Mouse (Mus musculus): ENCODE data around the gene Chrnb2.
"Not testable (repeated sequence)": the region's sequence is repeated elsewhere in the genome, so short reads cannot be mapped to it uniquely, and the experiment has no call there.

Gene Chrnb2

DNA sequence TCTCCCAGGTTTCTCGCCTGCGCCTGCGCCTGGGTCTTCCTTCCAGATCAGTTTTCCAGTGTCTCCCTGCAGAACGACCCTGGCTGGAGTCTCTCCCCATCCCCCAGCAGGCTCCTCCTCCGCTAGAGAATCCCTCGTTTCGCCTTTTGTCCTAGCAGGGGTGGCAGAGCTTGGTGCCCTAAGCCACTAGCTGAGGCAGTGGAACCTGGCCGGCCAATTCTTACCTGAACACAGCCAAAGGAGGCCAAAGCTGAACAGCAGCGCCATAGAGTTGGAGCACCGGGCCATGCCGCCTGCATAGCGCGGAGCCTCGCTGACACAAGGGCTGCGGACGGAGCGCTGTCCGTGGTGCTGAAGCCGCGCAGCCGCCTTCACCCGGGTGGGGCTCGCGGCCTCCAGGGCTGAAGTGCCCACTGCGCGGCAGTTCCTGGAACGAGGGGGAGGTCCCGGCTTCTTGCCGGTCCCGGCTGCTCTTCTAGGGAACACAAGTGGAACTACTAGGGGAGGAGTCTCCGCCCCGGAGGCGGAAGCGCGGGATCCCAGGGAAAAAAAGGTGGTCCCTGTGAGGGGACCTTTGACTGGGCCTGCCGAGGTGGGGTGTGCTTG lies at the start of gene Chrnb2:
Chrnb2 (minus strand) TSS at position 514 of the 606 bp plus-strand sequence.
- DNase-seq (ENCODE audit: extremely low read depth, low read depth, low spot score): no peak

DNA sequence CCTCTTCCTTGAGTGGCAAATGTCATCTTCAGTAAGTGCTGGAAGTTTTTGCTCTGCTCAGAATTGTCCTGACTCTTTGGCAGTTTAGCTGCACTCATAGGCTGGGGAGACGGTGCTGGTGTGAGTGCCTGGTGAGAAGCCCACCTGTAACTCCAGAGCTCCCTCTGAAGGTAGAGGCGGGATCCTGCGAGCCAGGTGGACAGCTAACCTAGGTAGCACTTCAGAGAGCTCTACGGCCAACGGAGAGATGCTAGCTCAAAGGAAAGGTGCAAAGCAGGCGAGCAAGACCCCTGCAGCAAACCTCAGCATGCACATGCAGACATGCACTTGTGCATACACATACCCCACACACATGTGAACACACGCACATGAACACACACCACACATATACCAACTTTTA lies 49.6 kb upstream of the Chrnb2 start:
- no peak for DNase-seq (ENCODE audit: extremely low read depth, low read depth, low spot score)

DNA sequence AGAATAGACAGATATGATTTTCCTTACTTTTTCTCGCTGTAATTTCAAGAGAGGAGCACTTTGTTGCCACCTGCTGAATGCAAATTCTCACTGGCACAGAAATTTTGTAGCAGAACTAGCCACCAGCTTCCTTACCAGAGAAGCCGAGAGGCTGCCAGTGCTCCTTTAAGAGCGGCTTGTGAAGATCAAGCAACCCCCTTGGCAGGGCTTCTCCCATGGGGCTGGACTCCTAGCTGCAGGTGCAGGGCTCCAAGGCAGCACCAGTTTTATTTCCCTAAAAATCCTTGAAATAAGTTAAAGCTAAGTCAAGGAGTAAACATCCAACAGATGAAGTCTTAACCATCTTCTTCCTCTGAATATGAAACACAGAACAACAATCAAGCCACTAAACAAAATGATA lies 47.7 kb upstream of the Chrnb2 start:
- DNase-seq (ENCODE audit: extremely low read depth, low read depth, low spot score): no peak

DNA sequence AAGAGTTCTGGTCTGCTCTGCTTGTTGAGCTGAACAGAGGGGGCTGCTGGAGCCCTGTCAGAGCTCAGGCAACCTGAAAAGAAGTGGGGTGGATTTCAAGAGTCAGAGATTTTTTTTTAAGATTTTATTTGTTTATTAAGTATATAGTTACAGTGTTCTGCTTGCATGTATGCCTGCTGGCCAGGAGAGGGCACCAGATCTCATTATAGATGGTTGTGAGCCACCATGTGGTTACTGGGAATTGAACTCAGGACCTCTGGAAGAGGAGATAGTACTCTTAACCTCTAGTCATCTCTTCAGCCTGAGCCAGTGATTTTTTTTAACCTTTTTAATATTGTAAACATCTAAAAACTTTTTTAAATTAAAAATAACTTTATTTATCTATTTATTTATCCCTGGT lies 46.4 kb upstream of the Chrnb2 start:
- DNase-seq (ENCODE audit: extremely low read depth, low read depth, low spot score): no peak

DNA sequence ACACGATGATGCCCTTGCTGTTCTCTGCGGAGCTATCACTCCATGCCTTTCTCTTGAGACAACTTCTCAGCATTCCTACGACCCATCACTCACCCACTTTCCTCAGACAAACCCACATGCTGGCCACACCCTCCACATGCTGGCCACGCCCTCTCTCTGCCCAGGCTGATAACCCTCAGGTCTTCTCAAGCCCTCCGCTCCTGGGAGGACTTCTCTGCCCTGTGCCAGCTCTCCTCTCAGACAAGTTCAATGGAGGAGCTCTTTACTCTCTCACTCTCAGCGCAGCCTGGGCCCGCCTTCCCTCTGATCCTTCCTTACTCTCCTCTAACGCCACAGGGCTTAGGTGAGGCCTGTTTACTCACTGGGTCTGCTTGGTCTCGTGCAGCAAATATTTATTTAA lies 44.2 kb upstream of the Chrnb2 start:
- DNase-seq (ENCODE audit: extremely low read depth, low read depth, low spot score): no peak

DNA sequence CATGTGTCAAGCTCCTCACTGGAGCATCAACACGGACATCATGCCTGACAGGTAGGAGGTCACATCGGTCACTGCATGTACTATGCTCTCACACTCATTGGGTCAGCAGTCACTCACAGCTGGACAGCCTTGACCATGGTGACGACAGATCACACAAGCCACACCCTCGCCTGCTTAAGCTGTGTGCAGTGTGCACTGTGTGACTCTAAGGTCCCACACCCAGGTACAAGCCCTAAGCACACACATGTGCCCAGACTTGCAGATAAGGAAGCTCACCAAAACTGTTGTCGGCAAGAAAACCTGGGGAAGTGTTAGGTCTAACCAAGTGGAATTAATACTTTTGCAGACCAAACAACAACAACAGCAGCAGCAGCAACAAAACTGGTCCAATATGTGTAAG lies 43.4 kb upstream of the Chrnb2 start:
- DNase-seq (ENCODE audit: extremely low read depth, low read depth, low spot score): no peak

DNA sequence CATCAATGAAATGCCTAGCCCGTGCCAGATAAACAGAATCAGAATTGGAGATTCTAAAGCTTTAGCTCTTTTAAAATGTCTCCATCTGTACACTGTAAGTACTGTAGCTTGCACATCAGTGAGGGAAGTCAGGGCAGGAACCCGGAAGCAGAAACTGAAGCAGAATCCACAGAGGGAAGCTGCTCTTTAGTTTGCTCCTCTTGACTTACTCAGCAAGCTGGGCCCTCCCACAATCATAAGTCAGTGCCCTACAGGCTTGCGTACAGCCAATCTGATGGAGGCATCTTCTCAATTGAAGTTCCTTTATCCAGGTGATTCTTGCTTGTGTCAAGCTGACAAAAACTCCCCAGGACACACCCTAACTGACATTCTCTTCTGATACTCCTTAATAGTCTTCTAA lies 42.7 kb upstream of the Chrnb2 start:
- DNase-seq (ENCODE audit: extremely low read depth, low read depth, low spot score): no peak

DNA sequence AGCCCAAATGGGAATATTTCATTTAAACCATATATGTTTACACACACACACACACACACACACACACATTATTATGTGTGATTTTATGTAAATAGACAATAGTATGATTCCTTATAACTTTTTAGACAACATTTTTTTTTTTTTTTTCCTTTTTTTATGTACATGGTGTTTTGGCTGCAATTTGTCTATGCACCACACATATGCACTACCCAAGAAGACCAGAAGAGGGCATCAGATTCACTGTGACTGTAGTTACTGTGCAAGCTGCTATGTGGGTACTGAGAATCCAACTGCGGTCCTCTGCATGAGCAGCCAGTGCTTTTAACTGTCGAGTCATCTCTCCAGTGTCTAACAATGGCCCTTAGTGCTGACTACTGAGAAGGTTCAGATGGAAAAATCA lies 42.3 kb upstream of the Chrnb2 start:
- no peak for DNase-seq (ENCODE audit: extremely low read depth, low read depth, low spot score)

DNA sequence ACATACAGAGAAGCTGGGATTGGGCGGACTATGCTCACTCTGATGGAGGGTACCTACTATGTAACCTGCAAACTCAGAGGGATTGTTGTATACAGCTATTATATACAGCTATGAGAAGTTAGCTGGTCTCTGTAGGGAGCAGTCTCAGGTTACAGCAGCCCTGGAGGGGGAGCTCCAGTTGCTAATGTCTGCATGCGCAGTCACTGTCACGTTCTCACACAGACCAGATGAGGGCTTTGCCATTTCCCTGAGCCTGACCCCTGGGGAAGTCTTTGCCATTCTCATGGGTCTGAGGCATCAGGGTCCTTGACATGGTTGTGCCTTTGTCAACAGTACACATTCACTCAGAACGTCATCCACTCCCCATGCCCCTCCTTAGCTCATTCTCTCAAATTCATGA lies 40.7 kb upstream of the Chrnb2 start:
- DNase-seq (ENCODE audit: extremely low read depth, low read depth, low spot score): no peak

DNA sequence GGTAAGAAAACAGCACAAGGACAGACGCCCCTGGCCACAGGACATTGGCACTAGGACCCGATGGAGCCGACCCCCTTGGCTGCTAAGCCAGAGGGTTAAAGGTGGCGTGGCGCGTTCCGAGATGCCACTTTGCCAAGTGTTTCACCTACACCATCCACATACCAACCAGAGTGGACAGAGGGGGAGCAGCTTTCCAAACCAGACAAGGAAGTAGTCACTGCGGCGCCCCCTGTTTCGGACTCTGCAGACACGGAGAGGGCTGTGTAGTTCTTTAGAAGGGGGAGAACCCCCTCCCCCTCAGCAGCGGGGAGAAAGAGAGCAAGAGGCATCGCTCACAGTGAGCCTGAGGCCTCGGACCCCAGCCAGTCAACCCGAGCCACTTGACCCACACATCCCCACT lies 38.4 kb upstream of the Chrnb2 start:
- DNase-seq (ENCODE audit: extremely low read depth, low read depth, low spot score): no peak

DNA sequence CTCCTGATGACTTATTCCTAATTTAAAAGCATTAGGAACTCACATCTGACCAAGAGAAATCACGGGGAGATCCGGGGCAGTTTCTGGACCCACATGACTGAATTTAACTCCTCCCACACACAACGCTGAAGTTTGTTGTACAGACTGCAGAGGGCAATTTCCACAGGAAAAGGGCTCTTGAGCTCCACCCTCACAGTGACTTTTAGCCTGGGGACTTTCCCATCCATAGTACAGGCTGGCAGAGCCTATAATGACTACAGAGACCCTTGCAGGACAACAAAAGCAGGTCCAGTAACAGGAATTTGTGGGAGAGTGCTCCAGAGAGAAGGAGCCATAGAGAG lies 37.0 kb upstream of the Chrnb2 start:
- no peak for DNase-seq (ENCODE audit: extremely low read depth, low read depth, low spot score)

DNA sequence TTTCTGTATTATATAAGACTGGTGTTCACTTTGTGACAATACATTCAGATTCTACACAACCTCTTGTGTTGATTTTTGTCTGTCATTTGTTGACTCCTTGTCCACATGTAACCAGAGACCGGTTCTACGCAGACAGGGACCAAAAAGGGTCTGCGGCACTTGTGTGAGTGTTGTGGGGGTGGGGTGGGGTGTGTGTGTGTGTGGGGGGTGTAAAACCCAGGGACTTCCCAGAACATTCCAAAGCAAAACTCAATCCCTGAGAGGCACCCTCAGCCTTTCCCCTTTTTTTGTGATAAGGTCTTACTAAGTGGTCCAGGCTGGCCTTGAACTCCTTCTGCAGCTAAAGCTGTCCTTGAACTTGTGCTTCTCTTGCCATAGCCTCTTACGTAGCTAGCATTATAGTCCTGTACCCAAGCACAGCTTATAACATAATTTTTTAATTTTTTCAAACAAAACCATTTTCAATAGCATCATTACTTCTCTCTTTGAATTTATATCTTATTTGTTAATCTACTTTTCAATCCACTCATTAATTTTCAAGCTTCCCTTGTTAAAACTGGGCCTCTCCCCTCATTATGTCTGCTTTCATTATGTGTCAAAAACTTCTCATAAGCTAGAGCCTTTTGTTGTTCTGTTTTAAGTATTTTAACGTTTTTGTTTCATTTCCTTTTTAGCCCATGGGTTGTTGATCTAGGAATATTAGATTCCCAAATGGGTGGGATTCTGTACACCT lies 36.5 kb upstream of the Chrnb2 start:
- no peak for DNase-seq (ENCODE audit: extremely low read depth, low read depth, low spot score)

DNA sequence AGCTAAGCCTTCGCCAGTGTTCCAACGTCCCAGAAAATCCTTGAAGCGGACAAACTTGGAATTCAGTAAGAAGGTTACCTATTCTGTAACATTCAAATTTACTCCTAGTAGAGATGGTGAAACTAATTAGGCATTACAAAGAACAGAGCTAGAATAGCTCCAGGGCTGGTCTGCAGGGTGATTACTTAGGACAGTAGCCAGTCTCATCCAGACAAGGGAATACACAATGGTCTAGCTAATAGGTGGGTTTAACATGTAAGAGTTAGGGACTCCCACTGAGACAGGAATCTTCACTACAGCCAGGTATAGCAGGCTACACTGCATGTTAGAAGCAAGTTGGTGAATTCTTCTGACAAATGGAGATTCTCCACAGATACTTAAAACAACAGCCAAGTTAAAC lies 35.6 kb upstream of the Chrnb2 start:
- not testable (repeated sequence) for DNase-seq (ENCODE audit: extremely low read depth, low read depth, low spot score)

DNA sequence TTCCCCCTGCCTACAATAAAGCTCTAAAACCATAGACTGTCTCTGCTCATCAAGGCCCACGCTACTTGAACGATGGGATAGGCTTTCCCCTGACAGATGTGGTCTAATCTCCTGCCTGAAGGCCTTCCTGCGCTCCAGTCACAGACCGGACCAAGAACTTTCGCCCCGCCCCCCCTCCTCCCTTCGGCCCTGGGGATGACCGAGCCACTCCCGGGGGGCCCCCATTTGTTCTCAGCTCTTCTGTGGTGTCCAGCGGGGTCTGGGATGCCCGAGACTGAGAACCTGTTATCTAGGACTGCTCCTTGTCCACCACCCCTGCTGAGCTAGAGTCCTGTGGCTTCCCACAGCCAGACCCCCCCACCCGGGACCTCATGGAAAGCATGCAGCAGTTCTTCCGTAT lies 35.0 kb upstream of the Chrnb2 start:
- DNase-seq (ENCODE audit: extremely low read depth, low read depth, low spot score): no peak

DNA sequence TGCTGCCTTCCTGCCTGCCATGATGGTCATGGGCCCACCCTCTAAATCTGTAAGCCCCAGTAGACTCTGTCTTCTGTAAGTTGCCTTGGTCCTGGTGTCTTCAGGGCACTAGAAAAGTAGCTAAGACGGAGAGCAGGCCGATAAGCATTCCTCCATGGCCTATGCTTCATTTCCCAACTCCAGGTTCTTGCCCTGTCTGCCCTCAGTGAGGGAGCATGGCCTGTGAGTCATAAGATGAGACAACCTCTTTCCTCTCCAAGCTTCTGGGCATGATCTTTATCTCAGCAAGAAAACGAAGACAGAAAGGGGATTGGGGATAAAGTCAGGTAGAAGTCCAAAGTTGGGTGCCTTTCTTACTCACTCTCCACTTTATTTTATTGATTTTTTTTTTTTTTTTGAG lies 34.1 kb upstream of the Chrnb2 start:
- no peak for DNase-seq (ENCODE audit: extremely low read depth, low read depth, low spot score)

DNA sequence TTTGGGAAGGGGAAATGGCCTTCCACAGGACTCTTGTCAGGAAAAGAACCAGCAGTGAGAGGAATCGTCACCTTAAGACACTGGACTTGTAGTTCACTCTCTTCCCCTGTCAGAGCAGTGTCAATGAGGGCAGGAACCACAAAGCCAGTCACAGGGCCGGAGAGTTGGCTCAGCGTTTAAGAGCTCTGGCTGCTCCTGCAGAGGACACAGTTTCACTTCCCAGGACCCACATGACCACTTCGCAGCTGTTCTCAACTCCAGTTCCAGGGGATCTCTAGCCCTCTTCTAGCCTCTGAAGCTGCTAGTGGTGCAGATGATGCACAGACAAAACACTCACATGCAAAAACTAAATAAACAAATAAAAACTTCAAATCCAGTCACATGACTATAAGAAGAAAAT lies 31.9 kb upstream of the Chrnb2 start:
- no peak for DNase-seq (ENCODE audit: extremely low read depth, low read depth, low spot score)

DNA sequence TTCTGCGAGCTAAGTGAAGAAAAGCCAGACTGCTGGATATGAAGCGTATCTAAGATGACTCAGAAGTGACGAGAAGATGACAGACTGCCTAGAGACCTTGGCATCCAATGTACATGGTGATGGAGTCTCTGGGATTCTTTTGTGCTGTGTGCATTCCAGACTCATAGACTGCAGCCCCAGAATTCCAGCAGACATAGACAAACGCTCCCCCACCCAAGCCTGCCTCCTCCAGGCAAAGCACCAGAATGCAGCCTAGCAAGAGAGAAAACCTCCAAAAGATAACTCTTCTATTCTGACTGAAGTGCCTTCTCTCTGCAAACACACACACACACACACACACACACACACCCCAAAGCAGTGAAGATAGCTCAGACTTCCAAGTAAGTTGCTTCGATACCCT lies 31.3 kb upstream of the Chrnb2 start:
- DNase-seq (ENCODE audit: extremely low read depth, low read depth, low spot score): no peak

DNA sequence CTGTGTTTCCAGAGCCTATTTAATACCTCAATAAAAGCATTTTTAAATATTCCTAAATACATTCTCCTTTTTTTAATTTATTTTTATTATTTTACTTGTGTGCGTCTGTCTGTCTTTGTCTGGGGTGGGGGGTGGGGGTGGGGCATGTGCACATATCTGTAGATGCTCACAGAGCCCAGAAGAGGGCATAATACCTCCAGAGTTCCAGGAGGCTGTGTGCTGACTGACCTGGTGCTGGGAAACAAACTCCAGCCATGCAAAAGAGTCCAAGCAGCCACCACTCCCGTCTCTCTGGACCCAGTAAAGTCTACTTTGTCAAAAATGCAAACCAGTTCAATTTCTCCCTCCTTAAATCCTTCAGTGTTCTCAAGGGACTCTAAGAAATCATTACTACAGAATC lies 30.2 kb upstream of the Chrnb2 start:
- DNase-seq (ENCODE audit: extremely low read depth, low read depth, low spot score): no peak

DNA sequence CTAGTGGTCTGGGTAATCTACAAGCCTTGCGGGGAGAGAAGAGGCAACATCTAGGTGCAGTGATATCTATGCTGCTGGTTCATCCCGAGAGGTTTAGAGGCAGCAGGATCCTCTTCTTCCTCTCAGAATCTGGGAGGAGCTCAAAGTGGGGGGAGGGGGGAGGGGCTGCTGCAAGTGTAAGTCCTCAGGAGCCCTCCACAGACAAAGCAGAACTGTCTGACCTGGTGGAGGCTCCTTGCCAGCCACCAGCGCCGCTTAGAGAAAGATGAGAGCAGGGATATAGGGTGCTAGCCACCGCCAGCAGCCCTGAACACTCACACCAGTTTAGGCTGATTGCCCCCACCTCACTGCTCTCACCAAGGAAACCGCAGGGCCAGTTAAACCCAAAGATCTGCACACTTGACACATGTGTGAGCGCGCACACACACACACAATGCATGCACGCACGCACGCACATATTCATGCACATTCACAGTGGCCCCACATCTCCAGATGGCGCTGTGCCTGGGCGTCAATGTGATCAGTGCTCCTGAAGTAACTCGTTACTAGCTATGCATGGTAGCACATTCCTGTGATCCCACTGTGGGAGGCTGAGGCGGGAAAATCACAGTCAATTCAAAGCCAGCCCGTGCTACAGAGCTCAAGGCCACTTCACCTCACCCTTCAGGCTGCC lies 24.4 kb upstream of the Chrnb2 start:
- no peak for DNase-seq (ENCODE audit: extremely low read depth, low read depth, low spot score)

DNA sequence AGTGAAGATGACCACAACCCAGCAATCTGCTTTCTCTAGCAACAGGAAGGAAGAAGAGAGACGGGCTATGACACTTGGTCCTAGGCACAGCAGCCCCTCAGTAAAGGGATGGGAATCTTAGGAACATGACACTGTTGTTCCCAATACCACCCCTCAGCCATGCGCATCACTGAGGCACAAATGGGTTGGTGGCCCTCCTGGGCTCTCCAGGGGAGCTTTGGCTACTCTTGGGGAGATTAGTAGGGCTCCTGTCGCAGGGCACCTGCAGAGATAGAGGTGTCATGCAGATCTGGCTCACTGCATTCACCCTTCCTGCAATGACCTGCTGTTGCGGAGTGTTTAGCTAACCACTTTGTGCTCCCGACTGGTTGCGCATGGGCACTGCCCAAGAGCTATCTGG lies 21.8 kb upstream of the Chrnb2 start:
- DNase-seq (ENCODE audit: extremely low read depth, low read depth, low spot score): no peak

DNA sequence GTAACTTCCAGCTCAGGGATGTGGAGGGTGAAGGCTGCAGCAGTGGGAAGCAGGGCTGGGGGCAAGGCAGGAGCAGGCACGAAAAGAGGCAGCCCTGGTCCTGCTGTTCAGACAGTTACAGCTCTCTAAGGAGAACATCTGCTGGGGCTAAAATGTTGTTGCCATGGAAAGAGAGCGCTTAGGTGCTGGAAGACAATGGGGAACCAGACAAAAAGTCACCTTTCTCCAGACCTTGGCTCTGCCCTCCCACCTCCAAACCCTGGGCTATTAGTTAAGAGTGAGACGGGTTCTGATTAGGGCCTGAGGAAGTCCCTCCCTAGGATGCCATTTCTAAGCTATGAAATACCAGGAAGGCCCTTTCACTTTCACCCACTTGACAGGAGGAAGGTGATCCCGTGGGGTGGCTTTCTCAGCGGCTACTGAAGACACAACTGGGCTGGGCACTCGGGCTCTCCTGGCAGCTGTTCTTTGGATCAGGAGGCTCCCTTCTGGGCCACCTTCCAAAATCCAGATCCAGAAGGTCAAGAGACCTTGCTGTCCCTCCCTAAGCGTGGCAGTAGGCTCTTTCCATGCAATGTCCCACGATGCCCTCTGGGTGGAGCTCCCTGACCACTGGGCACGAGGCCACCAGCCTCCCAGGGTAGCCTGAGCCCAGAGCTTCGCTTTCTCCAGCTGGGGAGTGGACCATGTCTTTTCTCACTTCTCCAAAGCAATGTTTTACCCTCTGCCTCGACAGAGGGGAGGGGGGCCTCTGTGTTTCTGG lies 20.7 kb upstream of the Chrnb2 start:
- DNase-seq (ENCODE audit: extremely low read depth, low read depth, low spot score): no peak

DNA sequence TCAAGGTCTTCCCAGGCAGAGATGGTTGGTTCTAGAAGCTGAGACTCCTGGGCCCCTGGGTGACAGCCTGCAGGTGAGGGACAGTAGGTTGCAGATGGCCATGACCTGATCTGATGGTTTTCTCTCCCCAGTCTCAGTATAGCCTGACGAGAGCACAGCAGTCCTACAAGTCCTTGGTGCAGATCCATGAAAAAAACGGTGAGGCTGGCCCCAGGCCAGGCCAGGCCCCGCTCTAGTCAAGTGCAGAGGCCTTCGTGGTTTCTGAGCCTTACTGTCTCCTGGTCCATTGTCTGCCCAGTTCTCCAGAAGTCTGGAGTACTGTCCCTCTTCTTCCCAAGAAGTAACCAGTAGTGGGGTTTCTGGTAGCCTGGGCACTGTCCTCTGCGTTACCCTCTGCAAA lies 17.2 kb upstream of the Chrnb2 start:
- no peak for DNase-seq (ENCODE audit: extremely low read depth, low read depth, low spot score)

Measured in fat pad, adult 2 months (tissue).